Mouse (Mus musculus) stomach, embryonic 15.5 days (tissue): ENCODE data around the gene Lsamp. TPM values are rescaled to one million over a fixed set of nuclear protein-coding genes. Genes with fewer than 3 reads are reported as not detected.

ENCODE experiments used
- ATAC-seq: fragments of 200-750 bp; cut with Nextera tagmentation; 2 replicates; pipeline ENCODE4 v1.8.0; 2017; ENCODE audit warnings: low read depth, moderate number of reproducible peaks, moderate TSS enrichment; ENCODE audit not compliant: insufficient read depth, low FRiP score
- H3K27ac ChIP-seq: fragments of 300-500 bp; sonication (generic); 2 replicates; pipeline ENCODE4 v1.5.1; 2015; ENCODE audit warnings: mild to moderate bottlenecking, inconsistent platforms
- H3K27me3 ChIP-seq: fragments of 300-500 bp; sonication (generic); replicated peaks from 2 replicates; pipeline ENCODE4 v1.6.1; 2015; ENCODE audit warnings: inconsistent platforms
- H3K36me3 ChIP-seq: fragments of 300-500 bp; sonication (generic); 2 replicates; pipeline ENCODE4 v1.6.1; 2015; ENCODE audit warnings: inconsistent platforms
- H3K4me1 ChIP-seq: fragments of 300-500 bp; sonication (generic); 2 replicates; pipeline ENCODE4 v1.6.1; 2015; ENCODE audit warnings: inconsistent platforms
- H3K4me2 ChIP-seq: fragments of 300-500 bp; sonication (generic); 2 replicates; pipeline ENCODE4 v1.6.1; 2015; ENCODE audit warnings: mild to moderate bottlenecking, inconsistent platforms
- H3K4me3 ChIP-seq: fragments of 300-500 bp; sonication (generic); replicated peaks from 2 replicates; pipeline ENCODE4 v1.5.1; 2015; ENCODE audit warnings: inconsistent platforms
- H3K9ac ChIP-seq: fragments of 300-500 bp; sonication (generic); 2 replicates; pipeline ENCODE4 v1.6.1; 2015; ENCODE audit warnings: inconsistent platforms
- H3K9me3 ChIP-seq: fragments of 300-500 bp; sonication (generic); 2 replicates; pipeline ENCODE4 v1.6.1; 2016; ENCODE audit warnings: inconsistent platforms
- WGBS: fragments of 180-500 bp; shearing (Covaris S2); methylation state at CpG from one replicate; pipeline ENCODE4 v1.1.7; 2015; 5-methylcytosine and 5-hydroxymethylcytosine counted together
- polyA plus RNA-seq: library from polyadenylated mRNA; unstranded; fragments of >200 nt; fragmentation: Nextera tagmentation; extraction: Ambion mirVana; gene quantifications from 2 replicates; pipeline ENCODE4 v1.2.1, GENCODE M21; 2015

Lsamp gene
- polyA plus RNA-seq, 1 experiment from 2014 or later: 8.5 TPM

DNA sequence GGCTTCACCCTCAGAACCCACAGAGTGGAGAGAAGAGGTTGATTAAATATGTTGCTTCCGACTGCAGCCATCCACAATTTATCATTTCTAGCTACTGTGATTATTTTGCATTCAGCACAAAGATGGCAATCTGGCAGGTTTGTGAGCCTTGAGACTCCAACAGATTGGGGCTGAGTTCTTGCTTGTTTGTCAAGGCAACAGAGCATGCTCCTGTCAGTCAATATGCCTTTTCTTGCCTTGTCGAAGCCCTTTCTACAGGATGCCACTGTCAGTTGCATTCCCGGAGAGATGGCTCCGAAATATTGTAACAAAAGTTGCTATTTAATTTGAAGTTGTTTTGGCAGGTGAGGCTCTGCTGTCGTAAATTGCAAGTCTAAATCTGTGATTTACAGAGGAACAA lies 643.0 kb downstream of the Lsamp start:
- Histone ChIP-seq H3K27ac (no peak overlapping the region), H3K9me3 (no peaks in the 10 kb centered on the region), H3K4me3 (no peak overlapping the region), H3K9ac (no peak overlapping the region), H3K4me1 (no peaks in the 10 kb centered on the region), H3K36me3 (no peaks in the 10 kb centered on the region), H3K4me2 (no peak overlapping the region), H3K27me3 (no peaks in the 10 kb centered on the region)
- 78% methylated on average over 5 of the region's 5 CpGs for WGBS
- ATAC-seq: no peak

DNA sequence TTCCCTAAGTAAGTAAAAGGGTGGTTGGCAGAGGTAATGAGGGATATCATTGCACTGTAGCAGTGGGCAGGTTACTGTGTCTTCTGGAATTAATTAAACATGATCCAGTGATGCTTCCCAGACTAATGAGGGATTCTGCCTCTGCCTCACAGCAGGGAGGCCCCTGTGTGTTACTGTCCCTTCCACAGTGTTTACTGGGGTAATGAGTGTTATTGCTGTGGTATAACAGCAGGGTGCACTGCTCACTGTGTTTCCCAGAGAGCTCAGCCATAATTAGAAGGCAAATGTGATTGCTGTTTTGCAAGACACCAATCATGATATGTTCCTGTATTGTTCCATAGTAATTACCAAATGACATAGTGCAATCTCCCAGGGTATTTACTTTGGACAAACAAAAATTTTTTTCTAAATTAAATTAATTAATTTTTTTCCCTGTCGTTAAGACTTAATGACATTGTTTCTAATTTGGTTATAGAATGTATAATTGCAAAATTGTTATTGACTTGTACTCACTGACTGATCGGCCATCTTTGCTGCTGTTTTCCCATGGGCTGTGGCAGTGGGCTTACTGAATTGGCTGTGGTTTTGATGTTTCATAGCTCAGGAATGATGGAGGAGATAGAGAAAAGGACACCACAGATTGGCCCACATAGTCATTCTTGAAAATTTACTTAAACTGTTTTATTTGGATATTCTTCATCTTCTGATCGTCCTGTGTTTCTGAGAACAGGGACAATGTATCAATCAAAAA lies 655.6 kb downstream of the Lsamp start:
- WGBS: 79% methylated on average over 3 of the region's 3 CpGs
- H3K4me2 ChIP-seq: no peak overlapping the region

DNA sequence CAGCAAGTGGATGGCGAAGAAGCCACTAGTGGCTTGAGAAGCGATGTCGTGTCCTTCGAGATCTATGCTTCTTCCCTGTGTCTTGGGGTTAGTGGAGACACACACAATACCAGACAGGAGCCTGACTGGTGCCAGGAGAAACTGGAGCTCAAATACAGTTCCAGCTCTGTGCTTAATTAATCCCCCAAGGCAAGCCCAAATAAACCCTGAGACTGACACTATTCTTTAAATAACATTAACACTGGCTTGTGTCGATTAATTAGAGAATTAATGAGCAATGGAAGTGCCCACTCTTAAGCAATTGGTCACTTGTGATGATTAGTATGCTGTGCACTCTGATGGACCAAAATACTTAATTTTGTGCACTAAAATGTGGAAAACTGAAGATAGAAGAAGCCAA lies 668.6 kb downstream of the Lsamp start:
- Histone ChIP-seq H3K4me3 (no peak overlapping the region), H3K9ac (no peak overlapping the region), H3K4me1 (no peaks in the 10 kb centered on the region), H3K4me2 (no peak overlapping the region), H3K27me3 (no peaks in the 10 kb centered on the region), H3K36me3 (no peaks in the 10 kb centered on the region), H3K9me3 (no peaks in the 10 kb centered on the region), H3K27ac (no peak overlapping the region)
- WGBS: 89% methylated on average over 5 of the region's 5 CpGs
- ATAC-seq: no peak

More for the DNA sequence above, 655.6 kb downstream of the Lsamp start:
- no peak for ATAC-seq
- H3K27ac ChIP-seq: no peak overlapping the region
- no peaks in the 10 kb centered on the region for H3K36me3 ChIP-seq
- H3K9ac ChIP-seq: no peak overlapping the region
- H3K27me3 ChIP-seq: no peaks in the 10 kb centered on the region
- no peak overlapping the region for H3K4me3 ChIP-seq
- H3K9me3 ChIP-seq: no peaks in the 10 kb centered on the region
- H3K4me1 ChIP-seq: no peaks in the 10 kb centered on the region

DNA sequence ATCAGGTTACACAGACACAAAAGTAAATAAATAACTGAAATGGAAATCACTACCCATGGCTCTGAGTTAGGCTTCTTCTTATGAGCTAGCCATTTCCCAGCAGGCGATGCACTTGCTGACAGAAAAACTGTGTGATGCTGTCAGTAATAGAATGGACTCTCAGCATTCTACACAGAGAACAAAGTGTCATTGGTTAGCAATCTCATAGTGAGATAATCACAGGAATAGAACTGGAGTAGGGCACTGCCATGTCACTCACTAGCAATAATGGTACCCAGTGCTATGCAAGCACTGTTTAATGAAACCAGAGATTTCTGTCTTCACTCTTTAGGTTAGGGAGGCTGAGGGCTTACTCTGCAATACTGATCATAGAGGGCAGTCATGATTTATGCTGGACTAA lies 669.3 kb downstream of the Lsamp start:
- H3K4me3 ChIP-seq: no peak overlapping the region
- no peaks in the 10 kb centered on the region for H3K9me3 ChIP-seq
- no peaks in the 10 kb centered on the region for H3K36me3 ChIP-seq
- H3K9ac ChIP-seq: no peak overlapping the region
- no peak overlapping the region for H3K27ac ChIP-seq
- 77% methylated on average over 1 of the region's 1 CpGs for WGBS
- H3K4me1 ChIP-seq: no peaks in the 10 kb centered on the region
- no peak for ATAC-seq
- H3K27me3 ChIP-seq: no peaks in the 10 kb centered on the region
- H3K4me2 ChIP-seq: no peak overlapping the region

DNA sequence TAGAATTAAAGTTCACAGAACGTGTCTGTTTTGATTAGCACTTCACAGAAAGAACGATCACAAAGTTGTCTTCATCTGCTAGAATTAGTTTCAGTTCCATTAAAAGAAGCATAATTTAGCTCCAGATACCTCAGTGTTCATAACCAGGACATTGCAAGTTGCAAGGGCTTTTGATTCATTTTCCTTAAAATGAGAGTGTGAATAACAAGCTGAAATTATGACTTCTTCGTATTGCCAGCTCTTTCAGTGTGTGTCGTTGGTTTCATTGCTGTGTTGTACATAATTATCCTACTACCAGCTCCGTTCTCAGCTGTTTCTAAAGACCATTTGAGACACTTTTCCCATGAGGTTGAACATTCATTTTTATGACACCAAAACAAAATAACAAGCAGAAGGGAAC lies 672.2 kb downstream of the Lsamp start:
- no peaks in the 10 kb centered on the region for H3K4me1 ChIP-seq
- ATAC-seq: no peak
- no peak overlapping the region for H3K4me3 ChIP-seq
- no peaks in the 10 kb centered on the region for H3K27me3 ChIP-seq
- H3K27ac ChIP-seq: no peak overlapping the region
- no peak overlapping the region for H3K9ac ChIP-seq
- no peaks in the 10 kb centered on the region for H3K9me3 ChIP-seq
- no peaks in the 10 kb centered on the region for H3K36me3 ChIP-seq
- H3K4me2 ChIP-seq: no peak overlapping the region
- WGBS: 79% methylated on average over 5 of the region's 5 CpGs

DNA sequence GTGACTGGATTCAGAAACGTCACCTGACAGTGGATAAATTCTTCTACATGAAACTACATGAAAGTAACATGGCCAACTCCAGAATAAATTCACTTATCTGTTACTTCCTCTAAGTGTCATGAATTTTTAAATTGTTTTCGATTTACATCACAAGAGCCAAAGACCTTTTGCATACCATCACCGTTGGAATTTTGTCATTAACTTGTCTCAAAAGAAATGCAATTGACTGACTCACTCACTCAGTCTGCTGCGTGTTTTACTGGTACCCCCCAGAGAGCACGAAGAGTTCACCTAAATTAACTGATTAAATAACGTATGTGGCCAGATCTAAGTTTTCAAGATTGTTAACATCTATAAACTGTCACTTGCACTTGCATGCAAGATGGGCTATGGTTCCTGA lies 672.7 kb downstream of the Lsamp start:
- no peak for ATAC-seq
- 39% methylated on average over 6 of the region's 6 CpGs for WGBS

DNA sequence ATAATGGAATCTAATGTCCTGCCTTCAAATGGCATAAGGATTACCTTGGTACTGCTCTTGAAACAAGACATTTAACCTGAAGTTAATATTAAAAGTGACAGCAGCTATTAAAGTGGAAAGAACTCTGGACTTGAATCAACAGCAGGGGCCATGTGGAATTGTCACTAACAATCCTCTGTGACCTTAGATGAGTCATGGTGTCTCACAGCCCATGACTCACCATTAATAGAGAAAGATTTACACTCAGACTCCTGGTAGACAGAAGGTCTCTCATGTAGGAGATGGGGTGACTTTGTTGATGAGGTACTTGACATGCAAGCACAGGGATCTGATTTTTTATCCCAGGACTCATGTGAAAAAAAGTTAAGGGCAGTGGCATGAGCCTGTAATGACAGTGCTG lies 701.4 kb downstream of the Lsamp start:
- Histone ChIP-seq H3K4me3 (no peak overlapping the region), H3K9ac (no peak overlapping the region), H3K9me3 (no peaks in the 10 kb centered on the region), H3K4me2 (no peak overlapping the region), H3K4me1 (no peaks in the 10 kb centered on the region), H3K27ac (no peak overlapping the region), H3K27me3 (no peaks in the 10 kb centered on the region), H3K36me3 (no peaks in the 10 kb centered on the region)
- ATAC-seq: no peak

More for the DNA sequence above, 672.7 kb downstream of the Lsamp start:
- Histone ChIP-seq H3K27me3 (no peaks in the 10 kb centered on the region), H3K4me2 (no peak overlapping the region), H3K4me1 (no peaks in the 10 kb centered on the region), H3K9ac (no peak overlapping the region), H3K9me3 (no peaks in the 10 kb centered on the region), H3K27ac (no peak overlapping the region), H3K36me3 (no peaks in the 10 kb centered on the region), H3K4me3 (no peak overlapping the region)

DNA sequence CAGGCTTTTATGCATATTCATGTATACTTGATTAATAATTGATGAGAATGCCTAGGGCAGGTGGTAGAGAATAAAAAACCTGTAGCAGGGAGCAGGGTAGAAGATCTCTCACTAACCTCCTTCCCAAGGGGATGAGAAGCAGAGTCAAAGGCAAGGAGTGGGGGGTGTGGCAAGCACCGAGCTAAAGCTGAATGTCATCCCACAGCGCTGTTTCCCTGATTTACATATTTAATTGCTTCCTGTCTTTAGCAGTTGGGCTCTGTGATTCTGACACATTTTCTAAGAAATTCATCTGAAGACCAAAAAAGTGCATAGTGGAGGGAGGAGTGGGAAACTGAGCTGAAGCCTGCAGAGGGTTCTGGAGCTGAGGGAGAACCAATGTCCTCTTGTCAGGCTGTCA lies 708.1 kb downstream of the Lsamp start:
- no peak for ATAC-seq
- Histone ChIP-seq H3K9ac (no peak overlapping the region), H3K4me2 (no peak overlapping the region), H3K27me3 (no peaks in the 10 kb centered on the region), H3K4me1 (no peaks in the 10 kb centered on the region), H3K4me3 (no peak overlapping the region), H3K27ac (no peak overlapping the region), H3K9me3 (no peaks in the 10 kb centered on the region), H3K36me3 (no peaks in the 10 kb centered on the region)
- 27% methylated on average over 2 of the region's 2 CpGs for WGBS

DNA sequence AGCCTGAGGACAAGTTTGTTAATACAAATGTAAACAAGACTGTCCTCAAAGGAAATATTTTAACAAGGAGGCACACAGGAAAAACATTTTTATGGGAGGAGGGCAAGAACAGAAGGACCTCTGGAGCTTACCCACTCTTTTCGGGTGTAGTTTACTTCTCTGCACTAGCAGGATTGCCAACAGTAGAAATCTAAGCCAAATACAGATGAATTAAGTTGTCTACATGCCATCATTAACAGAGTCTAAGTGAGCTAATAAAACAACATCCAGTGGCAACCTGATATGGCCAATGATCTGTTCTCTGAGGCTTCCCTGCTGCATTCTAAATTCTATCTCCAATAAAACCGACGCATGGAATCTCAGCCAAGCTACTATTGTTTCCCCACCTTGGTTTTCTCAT lies 713.1 kb downstream of the Lsamp start:
- ATAC-seq: no peak
- Histone ChIP-seq H3K9ac (no peak overlapping the region), H3K36me3 (no peaks in the 10 kb centered on the region), H3K4me3 (no peak overlapping the region), H3K4me2 (no peak overlapping the region), H3K9me3 (no peaks in the 10 kb centered on the region), H3K4me1 (no peaks in the 10 kb centered on the region), H3K27ac (no peak overlapping the region), H3K27me3 (no peaks in the 10 kb centered on the region)
- WGBS: 70% methylated on average over 3 of the region's 3 CpGs

DNA sequence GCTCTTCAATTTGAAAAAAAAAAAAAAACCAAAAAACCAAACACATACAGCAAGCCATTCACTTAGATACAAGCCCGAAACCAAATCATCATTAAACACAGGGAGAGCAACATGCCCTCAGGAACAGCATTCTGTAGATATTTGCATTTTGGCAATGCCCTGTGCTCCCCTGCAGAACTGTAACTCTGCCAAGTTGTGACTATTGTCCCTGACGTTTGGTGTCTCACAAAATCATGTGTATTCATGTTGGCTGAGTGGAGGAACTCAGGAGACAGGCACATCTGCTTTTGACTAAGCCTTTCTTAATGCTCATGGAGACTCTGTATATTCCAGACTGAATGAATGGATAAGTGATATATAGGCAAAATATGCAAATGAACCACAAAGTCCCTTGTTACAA lies 724.4 kb downstream of the Lsamp start:
- Histone ChIP-seq H3K9me3 (no peaks in the 10 kb centered on the region), H3K4me1 (no peaks in the 10 kb centered on the region), H3K36me3 (no peaks in the 10 kb centered on the region), H3K27ac (no peak overlapping the region), H3K4me3 (no peak overlapping the region), H3K4me2 (no peak overlapping the region), H3K27me3 (no peaks in the 10 kb centered on the region), H3K9ac (no peak overlapping the region)
- ATAC-seq: no peak
- 58% methylated on average over 2 of the region's 2 CpGs for WGBS

DNA sequence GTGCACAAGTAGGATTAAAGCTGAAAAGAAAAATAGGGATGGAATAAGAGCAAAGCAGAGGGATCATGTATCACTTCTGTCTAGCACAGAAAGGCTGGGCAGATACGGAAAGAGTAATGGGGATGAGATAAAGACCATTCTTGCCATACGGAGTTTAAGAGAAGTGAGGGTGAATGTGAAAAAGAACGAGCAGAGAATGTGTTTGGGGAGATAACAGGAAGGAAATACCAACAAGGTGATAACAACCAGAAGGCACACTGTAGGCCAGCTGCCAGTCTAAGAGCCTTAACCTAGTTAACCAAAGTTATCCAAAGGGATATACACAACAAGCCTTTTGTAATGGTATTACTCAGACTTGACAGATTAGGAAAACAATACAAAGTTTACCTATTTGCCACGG lies 725.4 kb downstream of the Lsamp start:
- ATAC-seq: no peak
- Histone ChIP-seq H3K36me3 (no peaks in the 10 kb centered on the region), H3K27ac (no peak overlapping the region), H3K9me3 (no peaks in the 10 kb centered on the region), H3K27me3 (no peaks in the 10 kb centered on the region), H3K4me3 (no peak overlapping the region), H3K4me2 (no peak overlapping the region), H3K9ac (no peak overlapping the region), H3K4me1 (no peaks in the 10 kb centered on the region)
- WGBS: 23% methylated on average over 4 of the region's 4 CpGs

DNA sequence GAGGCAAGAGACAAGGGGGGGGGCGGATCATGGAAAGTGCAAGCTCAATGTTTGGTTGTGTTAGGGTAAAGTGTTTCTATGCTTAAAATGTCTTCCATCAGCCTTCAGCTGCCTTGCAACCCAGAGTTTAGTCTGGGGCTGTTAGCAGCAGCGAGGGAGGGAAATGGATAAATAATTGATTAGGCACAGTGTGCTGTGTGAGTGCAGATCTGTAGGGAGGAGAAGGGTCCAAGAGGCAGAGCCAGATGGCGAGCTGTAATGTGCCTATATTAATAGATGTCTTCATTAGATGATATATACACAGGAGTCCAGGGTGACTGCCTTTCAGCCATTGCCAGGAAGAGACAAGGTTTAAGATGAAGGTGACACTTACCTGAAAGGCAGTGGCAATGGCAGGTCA lies 725.9 kb downstream of the Lsamp start:
- Histone ChIP-seq H3K9me3 (no peaks in the 10 kb centered on the region), H3K9ac (no peak overlapping the region), H3K4me2 (no peak overlapping the region), H3K27me3 (no peaks in the 10 kb centered on the region), H3K4me3 (no peak overlapping the region), H3K4me1 (no peaks in the 10 kb centered on the region), H3K27ac (no peak overlapping the region), H3K36me3 (no peaks in the 10 kb centered on the region)
- WGBS: 39% methylated on average over 3 of the region's 3 CpGs
- ATAC-seq: no peak

DNA sequence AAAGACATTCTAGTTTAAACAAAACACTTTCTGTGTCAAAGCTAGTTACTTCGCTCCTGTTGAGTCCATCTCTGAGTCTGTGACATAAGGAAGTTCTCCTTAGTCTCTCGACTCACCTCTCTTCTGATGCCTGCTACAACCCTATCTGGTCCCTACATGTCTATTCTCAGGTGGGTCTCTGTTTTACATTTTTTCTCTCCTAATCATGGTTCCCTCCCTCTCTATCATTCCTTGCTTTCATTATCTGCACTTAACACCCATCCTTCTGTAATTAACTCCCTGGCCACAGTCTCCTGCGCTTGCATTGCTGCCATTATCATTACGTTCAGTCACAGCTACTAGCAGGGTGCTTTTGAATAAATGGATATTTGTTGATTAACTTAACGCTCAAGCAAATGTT lies 726.3 kb downstream of the Lsamp start:
- Histone ChIP-seq H3K36me3 (no peaks in the 10 kb centered on the region), H3K9me3 (no peaks in the 10 kb centered on the region), H3K27ac (no peak overlapping the region), H3K4me3 (no peak overlapping the region), H3K4me2 (no peak overlapping the region), H3K4me1 (no peaks in the 10 kb centered on the region), H3K9ac (no peak overlapping the region), H3K27me3 (no peaks in the 10 kb centered on the region)
- 80% methylated on average over 5 of the region's 5 CpGs for WGBS
- ATAC-seq: 0 out of 2 replicates have a peak, but pooled peaks have one; percentile 18
